Mouse (Mus musculus) thymus, adult 2 months (tissue): ENCODE measurements around the gene Efhd2. TPM values are rescaled to one million over a fixed set of nuclear protein-coding genes. Genes with fewer than 3 reads are reported as not detected.

Source experiments
- DNase-seq: peaks from one replicate; pipeline ENCODE4 v3.0.0; 2021
- H3K27ac ChIP-seq: fragments of 200-500 bp; 2 replicates; pipeline ENCODE4 v1.5.1; 2012; ENCODE audit warnings: low read length, control low read depth; ENCODE audit not compliant: control insufficient read depth, insufficient read depth
- H3K27me3 ChIP-seq: fragments of 200-500 bp; 2 replicates; pipeline ENCODE4 v1.6.1; 2012; ENCODE audit warnings: mild to moderate bottlenecking, low read length, moderate library complexity, mixed read lengths; ENCODE audit not compliant: control insufficient read depth, insufficient read depth
- H3K36me3 ChIP-seq: fragments of 200-500 bp; 2 replicates; pipeline ENCODE4 v1.6.1; 2012; ENCODE audit warnings: mild to moderate bottlenecking, low read length, moderate library complexity; ENCODE audit not compliant: control insufficient read depth, insufficient read depth
- H3K4me1 ChIP-seq: fragments of 200-500 bp; replicated peaks from 2 replicates; pipeline ENCODE4 v1.6.1; 2012; ENCODE audit warnings: low read length; ENCODE audit not compliant: control insufficient read depth, insufficient read depth
- H3K4me3 ChIP-seq: fragments of 200-500 bp; 2 replicates; pipeline ENCODE4 v1.5.1; 2012; ENCODE audit warnings: mild to moderate bottlenecking, low read length, control low read depth, moderate library complexity; ENCODE audit not compliant: control insufficient read depth, insufficient read depth
- CTCF ChIP-seq: fragments of 200-500 bp; IDR thresholded peaks from 2 replicates; pipeline ENCODE4 v1.5.1; 2012; ENCODE audit warnings: mild to moderate bottlenecking, control low read depth, low read length, moderate library complexity, borderline replicate concordance; ENCODE audit not compliant: control insufficient read depth, poor library complexity, insufficient read depth; ENCODE audit errors: extremely low read depth
- POLR2A ChIP-seq: fragments of 200-500 bp; IDR thresholded peaks from 2 replicates; pipeline ENCODE4 v1.6.1; 2012; ENCODE audit warnings: mild to moderate bottlenecking, low read length, control low read depth, moderate library complexity; ENCODE audit not compliant: control insufficient read depth, poor library complexity, insufficient read depth; ENCODE audit errors: extremely low read depth
- WGBS: fragments of 180-500 bp; shearing (Covaris S2); methylation state at CpG from one replicate; pipeline ENCODE4 v1.1.7; 2018; 5-methylcytosine and 5-hydroxymethylcytosine counted together
- polyA plus RNA-seq: library from polyadenylated mRNA; depleted of rRNA; stranded (reverse); fragments of >200 nt; gene quantifications from 2 replicates; pipeline ENCODE4 v1.2.3, GENCODE M21; 2012

Efhd2 gene
- polyA plus RNA-seq, 1 experiment, result 120 TPM

- Histone ChIP-seq H3K4me3 (no peak overlapping the region), H3K27ac (no peak overlapping the region), H3K4me1 (0 out of 2 replicates have a peak, but pooled peaks cover 4% of the 10 kb centered on the region), H3K27me3 (no peaks in the 10 kb centered on the region), H3K36me3 (0 out of 2 replicates have a peak, but pooled peaks cover 7% of the 10 kb centered on the region)
- no peak for TF ChIP-seq POLR2A
- TF ChIP-seq CTCF, result no peak
- no peak for DNase-seq
- 47% methylated on average over 17 of the region's 17 CpGs for WGBS
Measured at GRCm38 (mm10) chr4:141861591-141862295, 13.0 kb downstream of the Efhd2 start.

GRCm38 (mm10) chr4:141860246-141860841 lies 14.4 kb downstream of the Efhd2 start:
- Histone ChIP-seq H3K27ac (no peak overlapping the region), H3K4me1 (0 out of 2 replicates have a peak, but pooled peaks cover 4% of the 10 kb centered on the region), H3K4me3 (no peak overlapping the region), H3K27me3 (no peaks in the 10 kb centered on the region), H3K36me3 (0 out of 2 replicates have a peak, but pooled peaks cover 7% of the 10 kb centered on the region)
- no peak for DNase-seq
- WGBS, result 94% methylated on average over 19 of the region's 19 CpGs
- TF ChIP-seq POLR2A (no peak), CTCF (no peak)

DNA sequence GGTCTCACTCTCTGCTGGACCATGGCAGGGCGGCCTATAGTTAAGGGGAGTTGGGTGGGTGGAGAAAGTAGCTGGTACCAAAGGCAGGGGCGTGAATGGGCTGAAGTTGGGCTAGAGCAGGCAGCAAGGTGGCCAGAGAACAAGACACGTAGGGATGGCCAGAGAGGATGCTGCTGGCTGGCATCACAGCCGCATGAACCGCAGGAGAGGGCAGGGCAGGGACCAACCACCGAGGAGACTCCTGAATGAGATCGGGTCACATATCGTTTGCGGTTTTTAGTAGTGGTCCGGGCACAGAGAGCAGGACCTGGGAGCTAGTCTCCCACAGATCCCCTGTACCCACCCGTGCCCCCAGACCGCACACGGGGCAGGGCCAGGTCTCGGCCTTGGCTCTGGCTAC lies 15.4 kb downstream of the Efhd2 start:
- Histone ChIP-seq H3K36me3 (0 out of 2 replicates have a peak, but pooled peaks cover 7% of the 10 kb centered on the region), H3K27me3 (no peaks in the 10 kb centered on the region), H3K27ac (no peak overlapping the region), H3K4me1 (0 out of 2 replicates have a peak, but pooled peaks cover 4% of the 10 kb centered on the region), H3K4me3 (no peak overlapping the region)
- 97% methylated on average over 14 of the region's 14 CpGs for WGBS
- no peak for DNase-seq
- TF ChIP-seq CTCF, result no peak
- TF ChIP-seq POLR2A, result no peak

DNA sequence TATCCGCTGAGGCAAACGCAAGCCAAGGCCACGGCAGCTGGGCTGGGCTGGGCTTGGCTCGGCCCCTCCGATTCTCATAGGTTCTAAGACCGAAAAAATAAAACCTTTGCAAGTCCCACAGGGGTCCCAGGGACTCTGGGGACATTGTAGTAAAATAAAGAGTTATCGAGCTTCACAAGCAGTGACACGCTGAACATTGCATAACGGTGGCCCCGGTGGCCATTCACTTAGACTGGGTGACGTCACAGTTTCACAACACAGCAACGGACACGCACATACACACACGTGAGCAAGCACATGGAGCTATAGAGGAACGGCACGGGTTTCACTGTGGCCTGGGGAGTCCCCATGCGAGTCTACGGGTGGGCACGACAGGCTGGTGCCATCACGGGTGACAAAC lies 16.2 kb downstream of the Efhd2 start:
- Histone ChIP-seq H3K36me3 (0 out of 2 replicates have a peak, but pooled peaks cover 7% of the 10 kb centered on the region), H3K4me1 (0 out of 2 replicates have a peak, but pooled peaks cover 4% of the 10 kb centered on the region), H3K27me3 (no peaks in the 10 kb centered on the region), H3K4me3 (no peak overlapping the region), H3K27ac (no peak overlapping the region)
- TF ChIP-seq CTCF, result no peak
- TF ChIP-seq POLR2A, result no peak
- 94% methylated on average over 20 of the region's 20 CpGs for WGBS
- DNase-seq, result no peak

DNA sequence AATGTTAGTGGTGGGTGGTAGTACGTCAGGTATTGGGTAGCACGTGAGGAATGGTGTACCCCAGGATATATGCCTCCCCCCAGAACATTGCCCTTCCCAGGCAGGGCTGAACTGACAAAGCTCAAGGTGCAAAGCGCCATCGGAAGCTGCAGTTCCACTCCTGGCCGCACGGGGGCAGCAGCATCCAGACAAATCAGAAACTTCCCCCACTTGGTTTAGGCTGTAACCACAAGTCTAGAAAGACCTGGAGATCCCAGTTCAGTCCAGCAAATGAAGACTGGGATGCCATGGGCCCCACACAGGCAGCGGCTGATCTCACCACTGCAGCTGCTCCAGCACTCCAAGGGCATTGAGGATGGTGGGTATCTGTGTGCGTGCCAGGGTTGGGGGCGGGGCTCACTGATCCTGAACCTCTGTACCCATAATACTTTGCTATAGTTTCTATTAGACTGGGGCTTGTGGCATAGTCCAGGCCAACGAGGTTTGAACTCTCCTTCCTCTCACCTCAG lies 17.2 kb downstream of the Efhd2 start:
- WGBS, result 18% methylated on average over 10 of the region's 10 CpGs
- Histone ChIP-seq H3K27me3 (no peaks in the 10 kb centered on the region), H3K4me3 (no peak overlapping the region), H3K27ac (no peak overlapping the region), H3K4me1 (0 out of 2 replicates have a peak, but pooled peaks cover 4% of the 10 kb centered on the region), H3K36me3 (0 out of 2 replicates have a peak, but pooled peaks cover 7% of the 10 kb centered on the region)
- DNase-seq, result peak; percentile 76
- TF ChIP-seq POLR2A (no peak), CTCF (peak; percentile 97)

DNA sequence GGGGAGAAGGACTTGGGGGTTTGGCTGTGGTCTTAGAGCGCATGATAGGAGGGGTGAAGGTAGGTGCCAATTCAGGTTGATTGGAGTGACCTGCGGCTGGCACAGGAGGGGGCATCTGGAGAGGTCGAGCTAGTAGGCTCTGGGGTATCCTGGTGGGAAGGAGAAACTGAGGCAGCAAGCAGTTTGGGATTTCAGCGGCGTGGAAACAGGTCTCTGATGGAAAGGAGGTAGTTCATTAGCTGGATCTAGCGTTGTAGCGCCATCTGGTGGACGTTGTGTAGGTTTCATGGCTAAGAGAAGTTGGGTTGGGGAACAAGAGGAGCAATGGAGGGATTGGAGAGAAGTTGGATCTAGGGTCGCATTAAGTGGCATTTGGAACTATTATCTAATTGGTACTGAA lies 21.3 kb downstream of the Efhd2 start:
- peak; percentile 43 for DNase-seq
- TF ChIP-seq CTCF, result 0 out of 2 replicates have a peak, but pooled peaks have one; percentile 25
- TF ChIP-seq POLR2A, result no peak
- no peaks in the 10 kb centered on the region for H3K4me1 ChIP-seq
- no peak overlapping the region for H3K27ac ChIP-seq
- 48% methylated on average over 9 of the region's 9 CpGs for WGBS
- no peak overlapping the region for H3K4me3 ChIP-seq
- no peaks in the 10 kb centered on the region for H3K36me3 ChIP-seq
- H3K27me3 ChIP-seq, result no peaks in the 10 kb centered on the region
